Mouse (Mus musculus) layer of hippocampus, adult 9-11 months (tissue): ENCODE data around the gene Rasgef1c.

Source experiments
- DNase-seq: peaks from one replicate; pipeline ENCODE4 v3.0.0; 2022

Rasgef1c gene

GRCm38 (mm10) chr11:49977963-49978568 lies 76.4 kb downstream of the Rasgef1c start:
- DNase-seq = no peak

GRCm38 (mm10) chr11:49978935-49979334 lies 77.3 kb downstream of the Rasgef1c start:
- no peak for DNase-seq

DNA sequence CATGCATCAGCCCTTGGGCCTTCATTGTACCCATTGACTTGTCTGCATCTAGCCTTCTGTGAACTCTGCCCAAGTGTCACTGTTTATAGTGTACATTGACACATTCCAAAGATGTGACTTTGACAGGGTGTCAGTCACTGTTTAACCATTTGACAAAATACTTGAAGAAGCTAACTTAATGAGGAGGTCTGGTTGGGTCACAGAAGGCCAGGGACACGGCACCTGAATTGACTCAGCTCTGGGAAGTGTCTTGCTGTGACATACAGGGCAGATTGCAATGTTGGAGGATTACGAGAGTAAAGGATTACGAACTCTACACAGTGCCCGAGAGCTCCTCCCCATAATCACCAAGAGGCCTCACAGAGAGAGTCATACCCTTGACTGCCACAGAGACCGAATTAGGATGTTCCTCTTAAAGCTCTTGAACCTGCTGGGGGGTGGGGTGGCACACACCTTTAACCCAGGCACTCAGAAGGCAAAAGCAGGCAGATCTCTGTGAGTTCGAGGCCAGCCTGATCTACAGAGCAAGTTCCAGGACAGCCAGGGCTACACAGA lies 79.1 kb downstream of the Rasgef1c start:
- DNase-seq = no peak

DNA sequence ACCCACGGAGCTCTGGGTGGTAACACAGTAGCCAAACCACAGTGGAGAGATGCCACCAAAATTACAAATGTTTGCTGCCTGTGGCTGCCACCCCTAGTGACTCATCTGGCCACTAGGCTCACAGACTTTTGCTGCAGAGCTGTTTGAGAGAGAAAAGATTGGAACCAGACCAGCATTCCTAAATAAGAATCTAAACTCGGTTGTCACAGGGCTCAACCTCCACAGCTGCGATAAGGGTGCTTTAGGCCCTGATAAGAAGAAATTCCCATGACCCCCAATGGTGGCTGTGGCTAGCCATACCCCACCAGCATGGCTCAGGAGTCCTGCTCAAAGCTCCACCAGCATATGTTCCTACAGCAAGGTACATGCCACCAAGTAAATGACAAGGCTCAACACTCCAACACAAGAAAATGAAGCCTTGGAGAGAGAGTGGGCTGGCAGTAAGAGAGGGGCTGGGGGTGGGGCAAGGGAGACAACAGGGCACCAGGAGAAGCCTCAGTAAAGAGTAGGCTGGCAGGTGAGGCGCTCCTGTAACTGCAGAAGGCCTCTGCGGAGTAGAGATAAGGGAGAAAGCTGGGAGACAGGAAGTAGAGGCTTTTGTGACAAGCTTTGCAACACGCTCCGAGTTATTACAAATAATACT lies 79.8 kb downstream of the Rasgef1c start:
- DNase-seq = no peak

GRCm38 (mm10) chr11:49982094-49982493 lies 80.5 kb downstream of the Rasgef1c start:
- DNase-seq = no peak

DNA sequence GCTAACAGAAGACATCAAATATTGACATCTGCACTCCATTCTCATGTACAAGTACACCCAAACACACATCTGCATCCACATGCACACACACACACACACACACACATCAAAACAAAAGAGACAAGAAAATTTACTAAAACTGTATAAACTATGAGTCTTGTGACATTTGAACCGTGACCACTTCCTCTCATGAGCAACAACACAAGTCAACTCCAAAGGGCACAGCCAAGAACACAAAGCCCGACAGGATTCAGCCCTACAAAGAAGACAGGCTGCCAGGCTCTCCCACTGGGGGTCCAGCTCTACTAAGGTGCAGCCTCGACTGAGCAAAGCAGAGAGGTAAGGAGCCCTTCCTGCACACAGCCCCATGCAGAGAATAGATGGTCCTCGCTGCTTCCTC lies 81.2 kb downstream of the Rasgef1c start:
- no peak for DNase-seq

DNA sequence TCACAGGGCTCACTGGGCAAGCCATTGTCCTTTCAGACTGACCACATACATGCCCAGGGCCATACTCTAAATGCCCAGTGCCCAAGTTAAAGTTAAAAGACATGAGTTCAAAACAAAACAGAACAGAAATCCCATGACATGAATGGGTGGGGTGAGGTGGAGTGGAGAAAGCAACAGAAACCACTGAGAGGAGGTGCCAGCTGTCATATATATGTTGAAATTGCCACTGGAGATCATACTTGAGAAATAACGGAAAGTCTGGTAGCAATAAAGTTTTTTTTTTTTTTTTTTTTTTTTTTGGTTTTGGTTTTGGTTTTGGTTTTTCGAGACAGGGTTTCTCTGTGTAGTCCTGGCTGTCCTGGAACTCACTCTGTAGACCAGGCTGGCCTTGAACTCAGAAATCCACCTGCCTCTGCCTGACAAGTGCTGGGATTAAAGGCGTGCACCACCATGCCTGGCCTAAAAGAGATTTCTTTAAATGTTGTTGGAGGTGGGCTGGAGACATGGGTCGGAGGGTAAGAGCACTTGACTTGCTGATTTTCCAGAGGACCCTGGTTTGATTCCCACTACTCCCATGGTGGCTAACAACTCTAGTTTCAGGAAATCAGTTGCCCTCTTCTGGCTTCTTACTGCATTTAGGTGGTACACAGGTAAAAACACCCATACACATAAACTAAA lies 82.4 kb downstream of the Rasgef1c start:
- DNase-seq = no peak

DNA sequence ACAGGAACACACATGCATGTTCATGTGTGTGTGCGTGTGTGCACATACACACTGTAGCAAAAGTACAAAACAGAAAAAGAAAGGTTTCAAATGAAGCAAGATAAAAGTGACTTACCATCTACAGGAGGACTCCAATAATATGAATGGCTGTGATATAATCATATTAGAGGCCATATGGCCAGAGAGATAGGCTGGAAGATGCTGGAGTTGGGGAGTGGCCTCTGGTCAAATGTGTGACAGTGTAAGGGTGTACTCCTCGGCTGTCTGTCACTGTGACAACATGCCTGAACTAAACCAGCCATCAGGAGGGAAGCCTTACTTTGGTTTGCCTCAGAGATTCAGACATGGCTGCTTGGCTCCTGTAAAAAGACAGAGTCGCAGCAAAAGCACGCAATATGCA lies 83.4 kb downstream of the Rasgef1c start:
- no peak for DNase-seq

GRCm38 (mm10) chr11:49986277-49987036 lies 84.8 kb downstream of the Rasgef1c start:
- no peak for DNase-seq

GRCm38 (mm10) chr11:49994536-49994935 lies 92.9 kb downstream of the Rasgef1c start:
- DNase-seq = no peak

DNA sequence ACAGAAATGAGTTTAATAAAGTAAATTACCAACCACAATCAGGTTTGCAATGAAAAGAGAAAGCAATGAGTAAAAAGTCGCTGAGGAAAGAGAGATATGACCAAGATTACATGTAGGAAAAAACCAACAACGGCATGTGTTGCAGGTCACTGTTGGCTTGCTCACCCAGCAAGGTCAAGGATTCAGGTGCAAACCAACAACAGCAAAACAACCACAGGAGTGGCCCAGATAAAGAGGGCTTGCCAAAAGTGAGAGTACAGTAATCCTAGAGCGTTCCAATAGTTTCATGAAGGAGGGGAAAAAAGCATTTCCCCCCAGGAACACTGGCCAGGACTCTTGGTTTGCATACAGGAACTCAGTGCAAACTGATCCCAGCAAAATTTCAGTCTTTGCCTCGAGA lies 94.8 kb downstream of the Rasgef1c start:
- no peak for DNase-seq

GRCm38 (mm10) chr11:49997321-49997720 lies 95.7 kb downstream of the Rasgef1c start:
- DNase-seq = no peak

- DNase-seq = no peak
Observed at GRCm38 (mm10) chr11:50002853-50003252, 101.2 kb downstream of the Rasgef1c start.

DNA sequence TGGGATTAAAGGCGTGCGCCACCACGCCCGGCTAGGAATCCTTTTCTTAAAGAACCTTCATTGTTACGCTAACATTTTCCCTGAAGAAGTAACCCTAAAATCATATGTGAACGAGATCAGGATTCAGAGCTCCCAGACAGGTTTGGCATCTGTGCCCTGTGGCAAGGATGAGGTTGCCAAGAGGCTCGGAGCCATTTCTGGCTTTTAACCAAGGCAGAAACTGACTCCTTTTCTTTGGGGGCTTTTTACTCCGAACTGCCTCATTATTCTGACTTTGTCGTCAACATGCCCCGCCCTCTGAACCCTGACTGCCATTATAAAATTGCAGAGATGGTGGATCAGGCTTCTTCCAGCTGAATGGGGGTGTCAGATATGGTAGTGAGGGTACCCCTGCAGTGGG lies 106.1 kb downstream of the Rasgef1c start:
- no peak for DNase-seq

- no peak for DNase-seq
Observed at GRCm38 (mm10) chr11:50008231-50008630, 106.6 kb downstream of the Rasgef1c start.

GRCm38 (mm10) chr11:50013016-50013415 lies 111.4 kb downstream of the Rasgef1c start:
- no peak for DNase-seq

- DNase-seq = no peak
Observed at GRCm38 (mm10) chr11:50016503-50016902, 114.9 kb downstream of the Rasgef1c start.

DNA sequence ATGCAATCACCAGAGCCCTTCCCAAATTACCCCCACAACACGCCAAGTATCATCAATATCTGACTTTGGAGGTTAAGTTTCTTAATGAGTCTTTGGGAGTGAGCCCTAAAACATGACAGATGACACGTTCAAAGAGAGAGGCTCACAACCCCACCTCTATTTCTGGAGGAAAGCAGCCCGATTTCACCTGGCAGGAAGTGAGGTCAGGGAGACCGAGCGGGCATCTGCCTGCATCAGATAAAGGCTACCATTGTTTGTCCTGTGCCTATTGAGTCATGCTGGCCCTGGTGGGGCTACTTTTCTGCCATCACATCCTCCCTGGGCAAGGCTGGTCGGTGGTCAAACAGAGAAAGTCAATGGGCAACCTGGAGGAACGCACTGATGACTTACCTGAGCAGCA lies 115.9 kb downstream of the Rasgef1c start:
- DNase-seq = no peak

GRCm38 (mm10) chr11:50018848-50019247 lies 117.2 kb downstream of the Rasgef1c start:
- DNase-seq = no peak

DNA sequence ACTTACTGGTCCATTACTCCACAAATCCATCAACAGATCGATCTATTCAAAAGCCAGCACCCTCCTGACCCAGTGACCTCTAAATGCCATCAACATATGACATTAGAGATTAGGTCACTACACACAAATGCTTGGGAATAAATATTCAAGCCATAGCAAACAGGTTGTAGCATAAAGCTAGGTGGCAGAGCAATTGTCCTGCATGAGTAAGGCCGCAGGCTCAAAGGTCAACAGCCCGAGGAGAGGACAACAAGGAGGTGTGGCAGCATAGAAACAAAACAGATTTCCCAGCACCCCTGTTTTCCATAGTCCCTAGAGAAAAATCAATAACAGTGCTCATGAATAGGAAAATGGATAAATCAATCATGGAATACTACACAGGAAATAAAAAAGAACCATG lies 120.5 kb downstream of the Rasgef1c start:
- DNase-seq = no peak

GRCm38 (mm10) chr11:50024445-50024832 lies 122.8 kb downstream of the Rasgef1c start:
- no peak for DNase-seq

- DNase-seq = peak; percentile 94
Observed at GRCm38 (mm10) chr11:50024833-50025720, 123.4 kb downstream of the Rasgef1c start, which contains the start of gene Rnf130. Gene Rnf130 (plus strand): TSS chr11:50025346.
